Mouse (Mus musculus): ENCODE measurements around the gene Hoxa3. TPM values are rescaled to one million over a fixed set of nuclear protein-coding genes. Genes with fewer than 3 reads are reported as not detected.

Hoxa3 gene
- polyA plus RNA-seq, 1 experiment from 2014 or later: 21.1 TPM

- H3K27ac ChIP-seq: peak overlapping the region; percentile 100
- 1% methylated on average over 22 of the region's 22 CpGs for WGBS
- H3K36me3 ChIP-seq: no peaks in the 10 kb centered on the region
- peaks cover 27% of the 10 kb centered on the region for H3K4me1 ChIP-seq
- ATAC-seq (ENCODE audit: low FRiP score, low read depth): 0 out of 2 replicates have a peak, but pooled peaks have one; percentile 18
- H3K9ac ChIP-seq: peak overlapping the region; percentile 100
- peak overlapping the region; percentile 99 for H3K4me2 ChIP-seq (replicated peaks)
- no peaks in the 10 kb centered on the region for H3K27me3 ChIP-seq (replicated peaks)
- H3K9me3 ChIP-seq: no peaks in the 10 kb centered on the region
- peak overlapping the region; percentile 92 for H3K4me3 ChIP-seq
Measured at GRCm38 (mm10) chr6:52212556-52213118, 499 bp downstream of the Hoxa3 start.

- H3K9me3 ChIP-seq: no peaks in the 10 kb centered on the region
- H3K27me3 ChIP-seq (replicated peaks): no peaks in the 10 kb centered on the region
- H3K27ac ChIP-seq: peak overlapping the region; percentile 100
- H3K36me3 ChIP-seq: no peaks in the 10 kb centered on the region; the same call in 1 of the 2 replicates
- ATAC-seq (ENCODE audit: low FRiP score, low read depth): no peak
- H3K4me1 ChIP-seq: peaks cover 30% of the 10 kb centered on the region
- H3K4me2 ChIP-seq (replicated peaks): peak overlapping the region; percentile 99
- peak overlapping the region; percentile 100 for H3K9ac ChIP-seq
- H3K4me3 ChIP-seq: peak overlapping the region; percentile 92
- under 1% methylated on average over 13 of the region's 13 CpGs for WGBS
Measured at GRCm38 (mm10) chr6:52211961-52212360, 1.2 kb downstream of the Hoxa3 start.

GRCm38 (mm10) chr6:52211170-52211935 lies 1.8 kb downstream of the Hoxa3 start:
- Histone ChIP-seq H3K27ac (peak overlapping the region; percentile 100), H3K9me3 (no peaks in the 10 kb centered on the region), H3K36me3 (peaks cover 2% of the 10 kb centered on the region), H3K4me2 (replicated peaks) (peak overlapping the region; percentile 99), H3K27me3 (replicated peaks) (no peaks in the 10 kb centered on the region), H3K4me1 (peaks cover 34% of the 10 kb centered on the region), H3K9ac (peak overlapping the region; percentile 100), H3K4me3 (peak overlapping the region; percentile 92)
- peak; percentile 11 for ATAC-seq (ENCODE audit: low FRiP score, low read depth)
- WGBS: under 1% methylated on average over 37 of the region's 37 CpGs

DNA sequence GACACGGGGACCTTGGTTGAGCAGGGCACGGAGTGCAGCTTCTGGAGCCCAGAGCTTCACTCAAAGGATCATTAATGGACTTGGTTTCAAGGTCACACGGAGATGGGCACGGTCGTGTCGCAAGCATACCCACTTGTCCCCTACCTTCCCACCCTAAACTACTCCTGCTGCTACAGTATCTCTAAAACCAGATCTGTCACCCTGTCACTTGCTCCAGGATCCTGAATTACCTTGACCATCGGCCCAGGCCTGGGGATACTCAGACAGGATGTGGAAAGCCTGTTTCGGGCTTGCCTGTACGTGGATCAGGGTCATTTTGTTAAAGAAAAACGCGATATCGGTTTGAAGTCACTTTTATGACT lies 3.5 kb downstream of the Hoxa3 start:
- Histone ChIP-seq H3K27ac (peak overlapping the region; percentile 99), H3K9me3 (no peaks in the 10 kb centered on the region), H3K36me3 (peaks cover 18% of the 10 kb centered on the region), H3K27me3 (replicated peaks) (no peaks in the 10 kb centered on the region), H3K9ac (peak overlapping the region; percentile 100), H3K4me2 (replicated peaks) (peak overlapping the region; percentile 99), H3K4me1 (peaks cover 40% of the 10 kb centered on the region), H3K4me3 (peak overlapping the region; percentile 92)
- 1% methylated on average over 12 of the region's 12 CpGs for WGBS
- no peak for ATAC-seq (ENCODE audit: low FRiP score, low read depth)

- H3K27ac ChIP-seq: peak overlapping the region; percentile 99
Measured at GRCm38 (mm10) chr6:52208868-52209684, 4.1 kb downstream of the Hoxa3 start.

GRCm38 (mm10) chr6:52208072-52208867 lies 4.9 kb downstream of the Hoxa3 start, which contains the start of gene Hoxa6:
Gene Hoxa6 (minus strand): TSS chr6:52208722.
- WGBS: under 1% methylated on average over 47 of the region's 47 CpGs
- Histone ChIP-seq H3K4me1 (peaks cover 41% of the 10 kb centered on the region), H3K27me3 (replicated peaks) (no peaks in the 10 kb centered on the region), H3K36me3 (peaks cover 27% of the 10 kb centered on the region), H3K9me3 (no peaks in the 10 kb centered on the region), H3K4me3 (peak within 1 kb of the TSS; percentile 92), H3K27ac (peak within 1 kb of the TSS; percentile 99), H3K9ac (peak within 1 kb of the TSS; percentile 100), H3K4me2 (replicated peaks) (peak within 1 kb of the TSS; percentile 99)
- no peak for ATAC-seq (ENCODE audit: low FRiP score, low read depth)

More at GRCm38 (mm10) chr6:52208868-52209684, 4.1 kb downstream of the Hoxa3 start:
- H3K27me3 ChIP-seq (replicated peaks): no peaks in the 10 kb centered on the region
- H3K4me1 ChIP-seq: peaks cover 34% of the 10 kb centered on the region
- H3K9me3 ChIP-seq: no peaks in the 10 kb centered on the region
- peak overlapping the region; percentile 99 for H3K4me2 ChIP-seq (replicated peaks)
- 1% methylated on average over 18 of the region's 18 CpGs for WGBS
- H3K36me3 ChIP-seq: peaks cover 19% of the 10 kb centered on the region
- H3K9ac ChIP-seq: peak overlapping the region; percentile 100
- H3K4me3 ChIP-seq: peak overlapping the region; percentile 92
- peak; percentile 24; the same call in 1 of the 2 replicates for ATAC-seq (ENCODE audit: low FRiP score, low read depth)

- H3K27me3 ChIP-seq (replicated peaks): no peaks in the 10 kb centered on the region
- H3K4me3 ChIP-seq: peak overlapping the region; percentile 92
- peak overlapping the region; percentile 100 for H3K9ac ChIP-seq
Measured at GRCm38 (mm10) chr6:52207684-52207976, 5.5 kb downstream of the Hoxa3 start.

GRCm38 (mm10) chr6:52206882-52207683 lies 6.1 kb downstream of the Hoxa3 start:
- Histone ChIP-seq H3K4me1 (peaks cover 52% of the 10 kb centered on the region), H3K27ac (peak overlapping the region; percentile 99), H3K4me3 (peak overlapping the region; percentile 92), H3K27me3 (replicated peaks) (no peaks in the 10 kb centered on the region), H3K36me3 (peaks cover 36% of the 10 kb centered on the region), H3K4me2 (replicated peaks) (peak overlapping the region; percentile 99), H3K9ac (peak overlapping the region; percentile 100), H3K9me3 (no peaks in the 10 kb centered on the region)
- 3% methylated on average over 4 of the region's 4 CpGs for WGBS
- no peak for ATAC-seq (ENCODE audit: low FRiP score, low read depth)

More at GRCm38 (mm10) chr6:52207684-52207976, 5.5 kb downstream of the Hoxa3 start:
- no peak for ATAC-seq (ENCODE audit: low FRiP score, low read depth)
- peaks cover 47% of the 10 kb centered on the region for H3K4me1 ChIP-seq
- H3K4me2 ChIP-seq (replicated peaks): peak overlapping the region; percentile 99
- H3K36me3 ChIP-seq: peaks cover 32% of the 10 kb centered on the region
- H3K9me3 ChIP-seq: no peaks in the 10 kb centered on the region
- H3K27ac ChIP-seq: peak overlapping the region; percentile 99

DNA sequence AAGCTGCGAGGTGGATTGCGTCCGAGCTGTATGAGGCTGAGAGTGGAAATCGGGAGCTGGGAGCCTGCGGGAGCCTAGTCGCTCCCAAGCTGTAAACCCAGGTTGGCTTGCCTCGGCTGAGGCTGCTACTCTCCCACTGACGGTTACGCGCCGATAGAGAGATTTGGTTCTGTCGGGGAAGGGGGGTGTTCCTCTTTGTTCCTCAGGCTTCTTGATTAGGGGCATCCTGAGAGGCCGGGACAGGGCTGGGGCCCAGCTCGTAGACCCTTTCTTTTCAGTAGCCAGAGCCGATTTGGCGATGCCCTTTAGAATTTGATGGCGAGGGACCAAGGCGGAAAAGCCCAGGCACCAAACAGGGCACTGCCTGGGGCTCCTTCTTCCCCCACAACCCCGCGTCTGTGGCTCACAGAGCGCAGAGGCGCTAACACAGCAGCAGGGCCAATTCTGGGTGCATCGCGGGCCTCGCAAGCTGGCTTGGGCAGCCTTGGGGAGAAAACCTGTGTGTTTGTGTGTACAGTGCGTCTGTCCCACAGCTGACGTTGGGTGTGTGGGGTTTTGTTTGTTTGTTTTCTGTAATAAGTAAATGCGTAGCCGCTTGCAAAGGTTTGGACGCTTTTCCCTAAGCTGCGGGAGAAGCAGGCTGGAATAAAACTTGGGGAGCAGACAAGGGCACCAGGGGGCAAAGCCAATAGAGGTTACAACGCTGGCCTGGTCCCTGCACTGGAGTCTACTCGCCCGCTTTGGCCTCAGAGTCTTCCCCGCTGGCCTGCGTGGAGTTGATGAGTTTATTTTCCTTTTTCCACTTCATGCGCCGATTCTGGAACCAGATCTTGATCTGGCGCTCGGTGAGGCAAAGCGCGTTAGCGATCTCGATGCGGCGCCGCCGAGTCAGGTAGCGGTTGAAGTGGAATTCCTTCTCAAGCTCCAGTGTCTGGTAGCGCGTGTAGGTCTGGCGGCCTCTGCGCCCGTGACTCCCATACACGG lies 7.2 kb downstream of the Hoxa3 start:
- peaks cover 62% of the 10 kb centered on the region for H3K4me1 ChIP-seq
- no peak for ATAC-seq (ENCODE audit: low FRiP score, low read depth)
- peak overlapping the region; percentile 100 for H3K9ac ChIP-seq
- H3K9me3 ChIP-seq: no peaks in the 10 kb centered on the region
- H3K4me3 ChIP-seq: peak overlapping the region; percentile 92
- H3K4me2 ChIP-seq (replicated peaks): peak overlapping the region; percentile 99
- 1% methylated on average over 55 of the region's 55 CpGs for WGBS
- peak overlapping the region; percentile 99 for H3K27ac ChIP-seq
- no peaks in the 10 kb centered on the region for H3K27me3 ChIP-seq (replicated peaks)
- H3K36me3 ChIP-seq: peaks cover 44% of the 10 kb centered on the region

GRCm38 (mm10) chr6:52205221-52205620 lies 7.9 kb downstream of the Hoxa3 start:
- Histone ChIP-seq H3K27me3 (replicated peaks) (no peaks in the 10 kb centered on the region), H3K27ac (peak overlapping the region; percentile 99), H3K9me3 (no peaks in the 10 kb centered on the region), H3K4me3 (peak overlapping the region; percentile 92), H3K36me3 (peaks cover 48% of the 10 kb centered on the region), H3K9ac (peak overlapping the region; percentile 100), H3K4me2 (replicated peaks) (peak overlapping the region; percentile 99), H3K4me1 (peaks cover 69% of the 10 kb centered on the region)
- ATAC-seq (ENCODE audit: low FRiP score, low read depth): no peak
- 1% methylated on average over 14 of the region's 14 CpGs for WGBS
